Mouse (Mus musculus): ENCODE data around the gene Rhobtb1.

GRCm38 (mm10) chr10:69212542-69213440 is 61.6 kb downstream of the Rhobtb1 start, which contains the start of gene A930033H14Rik:
- TF ChIP-seq ZC3H11A (IDR thresholded peaks at IDR 0.05; ENCODE audit: borderline replicate concordance, low read depth, low read length) (no peak), MAFK (IDR thresholded peaks at IDR 0.05; ENCODE audit: insufficient read depth, low read depth, low read length) (0 out of 2 replicates have a peak, but pooled peaks have one; percentile 11), CHD2 (IDR thresholded peaks at IDR 0.05; ENCODE audit: low read depth, low read length) (no peak)

Measured in ES-E14 (cell line).